Mouse (Mus musculus) adrenal gland, postnatal 10 days (tissue): Measurements from ENCODE around the gene Bnip3. TPM values are rescaled to one million over a fixed set of nuclear protein-coding genes. Genes with fewer than 3 reads are reported as not detected.

Experiments
- DNase-seq: peaks from one replicate; pipeline ENCODE4 v3.0.0; 2021; ENCODE audit warnings: mixed read lengths
- total RNA-seq, 2 experiments: library from RNA; stranded (reverse); gene quantifications; 2 replicates each; pipeline ENCODE4 v1.2.3; 2021

Gene Bnip3
- total RNA-seq, 2 experiments from 2014 or later, result 167 to 263 TPM

DNA sequence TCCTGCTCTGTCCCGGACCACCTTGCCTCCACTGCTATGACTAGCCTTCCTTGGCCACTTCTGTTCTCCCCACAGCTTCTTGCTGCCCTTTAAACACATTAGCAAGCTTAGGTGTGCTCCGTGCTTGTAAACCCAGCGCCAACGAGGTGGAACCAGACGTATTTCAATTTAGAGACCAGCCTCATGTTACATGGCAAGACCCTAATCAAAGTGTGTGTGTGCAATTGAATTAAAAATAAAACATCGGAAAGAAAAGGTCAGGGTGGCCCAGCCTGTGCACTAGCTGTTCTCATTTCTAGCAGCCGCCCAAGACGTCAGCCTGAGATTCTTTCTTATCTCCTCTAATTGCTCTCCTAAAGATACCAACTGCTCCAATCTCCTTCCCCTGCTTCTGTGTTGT lies 64.2 kb downstream of the Bnip3 start:
- DNase-seq, result no peak

DNA sequence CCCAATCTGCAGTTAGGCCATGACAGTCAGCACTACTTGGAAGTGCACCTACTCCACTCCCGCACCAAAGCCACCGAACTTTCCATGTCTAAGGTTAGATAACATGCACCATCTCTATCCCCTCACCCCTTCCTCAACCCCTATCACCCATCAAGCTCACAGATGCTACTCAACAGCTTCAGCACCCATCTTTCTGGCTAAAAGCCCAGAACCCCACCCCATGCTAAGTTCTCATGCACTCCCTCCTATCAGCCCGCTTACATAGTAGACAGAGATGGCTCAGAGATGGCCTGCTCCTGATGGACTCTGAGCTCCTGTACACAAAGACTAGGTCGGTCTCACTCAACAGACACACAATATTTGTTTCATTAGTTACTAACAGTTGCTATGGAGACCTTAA lies 65.9 kb downstream of the Bnip3 start:
- no peak for DNase-seq

DNA sequence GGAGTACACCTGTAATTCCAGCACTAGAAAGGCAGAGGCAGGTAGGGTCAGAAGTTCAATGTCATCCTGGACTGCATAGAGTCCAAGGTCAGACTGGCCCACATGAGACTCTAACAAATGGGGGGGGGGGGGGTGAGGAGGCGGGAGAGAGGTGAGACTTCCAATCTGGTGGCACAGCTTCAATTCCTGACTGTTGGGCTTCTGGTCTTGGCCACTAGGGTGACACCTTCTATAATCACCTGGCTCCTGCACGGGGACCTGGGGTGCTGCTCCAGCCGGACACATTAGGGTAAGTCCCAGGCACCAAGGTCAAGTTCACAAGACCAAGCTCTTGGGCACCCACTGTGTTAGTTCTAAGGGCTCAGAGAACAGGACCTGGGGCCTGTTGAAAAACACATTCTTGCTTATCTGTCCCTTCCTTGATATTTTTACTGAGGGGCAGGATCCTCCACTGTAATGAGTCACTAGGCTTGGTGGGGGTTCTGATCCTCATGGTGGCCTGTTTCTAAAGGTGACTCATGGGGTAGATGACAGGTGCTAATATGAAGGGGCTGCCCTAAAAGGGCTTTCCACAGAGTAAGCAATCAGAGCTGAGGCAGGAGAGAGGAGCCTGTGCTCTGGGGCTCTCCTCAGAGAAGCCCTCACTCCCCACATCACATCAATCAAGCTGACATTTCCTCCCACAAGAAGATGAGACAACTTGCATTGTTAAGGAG lies 67.7 kb downstream of the Bnip3 start:
- DNase-seq, result no peak

Other genes starting within 250 kb of the Bnip3 start
- 10 to 100 TPM; 66.5 to 68.9 TPM for gene Ppp2r2d, start 63.4 kb downstream of the Bnip3 start, total RNA-seq
- 10 to 100 TPM; 21.5 to 30.5 TPM for gene Mapk1ip1, start 63.2 kb downstream of the Bnip3 start, total RNA-seq
- gene Jakmip3, start 31.2 kb upstream of the Bnip3 start, total RNA-seq, result 1 to 10 TPM; 2.1 to 3.5 TPM
- 1 to 10 TPM; 3.3 to 6.3 TPM for gene Dpysl4, start 176.5 kb upstream of the Bnip3 start, total RNA-seq